Mouse (Mus musculus): ENCODE measurements at regions not wholly inside any gene's neighbourhood (a gene's known extent, or its start where the extent isn't known, plus 50 kb on each side); places are given as distances from the start of the nearest gene placed in this dataset.

- DNase-seq (ENCODE audit: extremely low spot score in 1 of 2, low spot score in 2 of 2), result peak; percentile 82 to 93
These were observed 86.9 kb downstream of the Bdh1 start for GRCm38 (mm10) chr16:31508981-31509380.

GRCm38 (mm10) chr16:31510097-31510496, 88.0 kb downstream of the Bdh1 start:
- DNase-seq (ENCODE audit: extremely low spot score in 1 of 2, low spot score in 2 of 2), result no peak
- intact Hi-C loops (cut with DNase I), result no loop called here

More at GRCm38 (mm10) chr16:31508981-31509380, 86.9 kb downstream of the Bdh1 start:
- intact Hi-C loops (cut with DNase I), result no loop called here

DNA sequence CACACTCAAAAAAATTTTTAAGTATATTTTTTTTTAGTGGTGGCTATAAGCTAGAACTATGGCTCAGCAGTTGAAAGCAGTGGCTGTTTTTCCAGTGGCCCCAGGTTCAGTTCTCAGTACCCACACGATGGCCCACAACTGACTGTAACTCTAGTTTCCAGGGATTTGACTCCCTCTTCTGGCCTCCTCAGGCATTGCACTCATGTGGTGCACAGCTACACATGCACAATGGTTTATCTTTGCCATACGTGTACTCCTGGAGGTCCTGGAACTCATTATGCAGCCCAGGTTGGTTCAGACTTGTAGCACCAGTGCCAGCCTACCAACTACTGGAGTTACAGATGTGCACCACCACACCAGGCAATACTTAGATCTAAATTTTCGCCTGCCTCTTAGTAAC, 96.7 kb downstream of the Bdh1 start:
- no peak for DNase-seq (ENCODE audit: extremely low spot score in 1 of 2, low spot score in 2 of 2)
- intact Hi-C loops (cut with DNase I), result no loop called here

GRCm38 (mm10) chr16:31520081-31520480, 98.0 kb downstream of the Bdh1 start:
- no peak for DNase-seq (ENCODE audit: extremely low spot score in 1 of 2, low spot score in 2 of 2)
- intact Hi-C loops (cut with DNase I), result no loop called here

- intact Hi-C loops (cut with DNase I), result no loop called here
These were observed 99.7 kb downstream of the Bdh1 start for GRCm38 (mm10) chr16:31521786-31522185.

GRCm38 (mm10) chr16:31526711-31527344, 104.7 kb downstream of the Bdh1 start:
- intact Hi-C loops (cut with DNase I), result no loop called here
- peak in 1 of 2 experiments; percentile 70 for DNase-seq (ENCODE audit: extremely low spot score in 1 of 2, low spot score in 2 of 2)

More at GRCm38 (mm10) chr16:31521786-31522185, 99.7 kb downstream of the Bdh1 start:
- no peak for DNase-seq (ENCODE audit: extremely low spot score in 1 of 2, low spot score in 2 of 2)

- intact Hi-C loops (cut with DNase I), result no loop called here
- no peak for DNase-seq (ENCODE audit: extremely low spot score in 1 of 2, low spot score in 2 of 2)
These were observed 106.7 kb downstream of the Bdh1 start for GRCm38 (mm10) chr16:31528596-31529283.

DNA sequence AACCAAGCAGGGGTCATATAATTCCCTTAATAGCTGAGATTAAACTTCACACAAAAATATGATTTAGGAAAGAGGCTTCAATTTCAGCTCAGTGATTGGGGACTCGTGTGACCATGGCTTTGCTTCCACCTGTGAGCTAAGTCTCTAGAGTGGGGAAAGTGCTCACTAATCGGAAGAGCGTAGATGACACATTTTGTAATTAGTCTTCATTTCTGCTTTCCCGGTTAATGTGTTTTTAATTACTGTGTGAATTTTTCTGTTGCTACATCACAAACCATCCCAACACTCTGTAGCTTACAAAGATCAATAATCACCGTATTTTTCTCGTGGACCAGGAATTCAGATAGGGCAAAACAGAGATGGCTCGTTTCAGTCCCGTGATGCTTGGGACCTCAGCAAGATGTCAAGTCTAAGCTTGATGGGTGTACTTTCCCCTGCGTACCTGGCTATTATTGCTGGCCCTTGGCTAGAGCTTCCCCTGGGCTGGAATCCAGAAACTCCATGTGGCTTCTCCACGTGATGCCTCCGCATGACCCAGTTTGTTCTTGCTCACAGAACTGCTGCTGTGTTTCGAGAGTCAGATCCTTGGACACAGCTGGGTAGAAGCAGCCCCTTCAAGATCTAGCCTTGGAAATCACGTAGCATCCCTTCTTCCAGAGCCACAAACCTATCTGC, 107.3 kb downstream of the Bdh1 start:
- intact Hi-C loops (cut with DNase I), result no loop called here
- peak in 1 of 2 experiments; percentile 67 for DNase-seq (ENCODE audit: extremely low spot score in 1 of 2, low spot score in 2 of 2)

DNA sequence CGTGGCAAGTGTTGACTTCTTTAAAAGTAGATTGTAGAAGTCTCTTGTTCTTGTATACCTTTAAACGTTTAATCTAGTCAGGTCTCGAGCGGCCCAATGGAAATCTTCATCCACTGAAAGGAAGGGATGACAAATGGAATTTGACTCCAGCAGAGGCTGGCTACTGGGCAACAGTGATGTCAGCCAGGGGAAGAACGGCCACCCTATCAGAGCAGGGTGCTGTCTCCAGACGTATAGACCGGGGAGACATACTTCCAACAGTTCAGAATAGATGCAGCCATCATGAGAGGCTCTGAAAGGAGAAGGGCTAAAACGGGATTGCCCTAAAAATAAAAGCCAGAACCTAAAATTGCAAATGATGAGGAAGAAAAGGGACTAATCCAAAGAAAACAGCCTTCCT, 108.0 kb downstream of the Bdh1 start:
- intact Hi-C loops (cut with DNase I), result no loop called here
- no peak for DNase-seq (ENCODE audit: extremely low spot score in 1 of 2, low spot score in 2 of 2)

DNA sequence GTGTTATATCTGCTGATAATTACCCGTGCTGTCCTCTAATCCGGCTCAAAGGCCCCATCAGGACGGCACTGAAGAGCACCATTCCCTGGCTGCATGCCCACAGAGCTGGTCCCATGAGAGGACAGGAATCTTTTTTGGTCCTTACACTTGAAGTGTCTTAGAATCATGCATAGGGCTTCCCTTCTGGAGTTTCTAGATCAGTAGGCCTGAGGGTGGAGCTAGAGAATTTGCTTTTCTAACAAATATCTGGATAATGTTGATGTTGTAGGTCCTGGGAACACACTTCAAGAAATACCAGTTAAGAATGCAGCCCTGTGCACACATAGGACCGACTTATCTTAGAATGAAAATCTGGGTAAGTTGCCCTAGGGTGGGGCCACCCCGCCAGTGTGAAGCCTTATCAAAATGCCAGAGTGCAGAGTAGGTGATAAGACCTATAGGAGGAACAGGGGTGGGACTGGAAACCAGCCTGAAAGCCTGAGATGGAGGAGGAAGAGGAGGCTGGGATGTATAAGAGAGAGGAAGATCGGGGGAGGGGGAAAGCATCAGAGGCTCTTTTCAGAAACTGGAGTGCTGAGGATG, 111.2 kb downstream of the Bdh1 start:
- DNase-seq (ENCODE audit: extremely low spot score in 1 of 2, low spot score in 2 of 2), result peak in 1 of 2 experiments; percentile 37
- intact Hi-C loops (cut with DNase I), result no loop called here

DNA sequence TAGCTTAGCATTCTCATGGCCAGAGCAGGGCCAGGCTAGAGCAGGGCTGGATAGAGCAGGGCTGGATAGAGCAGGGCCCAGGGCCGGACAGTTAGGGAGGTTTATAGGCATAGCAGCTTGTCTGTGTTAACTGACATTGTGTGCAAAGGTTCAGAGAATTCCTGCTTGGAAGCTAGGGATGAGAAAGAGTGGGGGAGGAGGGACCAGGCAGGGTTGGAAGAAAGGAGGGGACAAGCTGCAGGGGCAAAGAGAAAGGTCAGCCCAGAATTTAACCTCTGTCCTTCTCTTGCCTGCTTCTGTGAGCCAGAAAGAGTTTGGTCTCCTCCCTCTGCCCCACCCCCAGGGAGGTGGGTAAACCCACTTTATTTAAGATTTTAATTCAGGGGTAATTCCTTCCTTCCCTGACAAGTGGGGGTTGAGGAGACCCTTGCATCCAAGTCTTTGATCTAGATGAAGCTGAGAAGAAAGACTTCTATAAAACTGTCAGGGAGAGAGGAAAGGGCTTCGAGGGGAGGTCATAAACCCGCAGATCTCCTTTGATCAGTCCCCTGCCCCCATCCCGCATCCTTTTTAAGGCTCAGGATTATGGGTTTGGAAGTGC, 112.9 kb downstream of the Bdh1 start:
- intact Hi-C loops (cut with DNase I), result no loop called here

DNA sequence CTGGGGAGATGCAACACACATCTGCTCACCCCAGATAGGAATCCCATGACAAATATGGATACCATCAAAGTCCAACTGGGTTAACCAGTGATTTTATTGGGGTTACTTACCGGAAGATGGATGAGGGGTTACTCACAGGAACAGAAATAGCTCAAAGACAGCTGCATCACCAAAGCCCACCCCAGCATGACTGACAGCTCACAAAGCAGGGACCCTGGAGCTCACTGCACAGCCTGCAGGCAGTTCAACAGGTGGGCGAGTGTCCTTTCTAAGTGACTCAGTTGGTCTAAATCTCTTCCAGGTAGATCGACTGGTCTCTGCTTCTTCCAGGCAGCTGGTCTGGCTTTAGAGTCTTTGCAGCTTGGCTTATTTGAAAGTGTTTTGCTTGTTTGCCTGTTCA, 114.2 kb downstream of the Bdh1 start:
- intact Hi-C loops (cut with DNase I), result no loop called here
- DNase-seq (ENCODE audit: extremely low spot score in 1 of 2, low spot score in 2 of 2), result no peak

More for the DNA sequence above, 112.9 kb downstream of the Bdh1 start:
- no peak for DNase-seq (ENCODE audit: extremely low spot score in 1 of 2, low spot score in 2 of 2)

DNA sequence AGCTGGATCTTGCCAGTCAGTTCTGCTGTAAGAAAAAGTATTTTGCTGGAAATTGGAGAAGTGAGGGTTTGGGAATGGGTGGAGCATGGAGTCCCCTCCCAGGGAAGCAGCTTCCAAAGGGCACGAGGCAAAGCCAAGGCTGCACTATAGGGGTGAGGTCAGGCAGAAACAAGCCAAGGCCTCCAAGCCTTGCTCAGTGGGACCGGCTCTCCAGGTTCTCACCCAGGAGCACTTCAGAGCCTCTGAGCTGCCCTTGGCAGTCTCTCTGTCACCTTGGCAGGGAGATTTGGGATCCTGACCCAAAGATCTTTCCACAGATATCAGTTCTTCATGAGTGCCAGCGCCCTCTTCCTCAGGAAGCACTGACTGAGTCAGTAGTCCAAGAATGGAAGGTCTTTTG, 116.5 kb downstream of the Bdh1 start:
- intact Hi-C loops (cut with DNase I), result no loop called here

DNA sequence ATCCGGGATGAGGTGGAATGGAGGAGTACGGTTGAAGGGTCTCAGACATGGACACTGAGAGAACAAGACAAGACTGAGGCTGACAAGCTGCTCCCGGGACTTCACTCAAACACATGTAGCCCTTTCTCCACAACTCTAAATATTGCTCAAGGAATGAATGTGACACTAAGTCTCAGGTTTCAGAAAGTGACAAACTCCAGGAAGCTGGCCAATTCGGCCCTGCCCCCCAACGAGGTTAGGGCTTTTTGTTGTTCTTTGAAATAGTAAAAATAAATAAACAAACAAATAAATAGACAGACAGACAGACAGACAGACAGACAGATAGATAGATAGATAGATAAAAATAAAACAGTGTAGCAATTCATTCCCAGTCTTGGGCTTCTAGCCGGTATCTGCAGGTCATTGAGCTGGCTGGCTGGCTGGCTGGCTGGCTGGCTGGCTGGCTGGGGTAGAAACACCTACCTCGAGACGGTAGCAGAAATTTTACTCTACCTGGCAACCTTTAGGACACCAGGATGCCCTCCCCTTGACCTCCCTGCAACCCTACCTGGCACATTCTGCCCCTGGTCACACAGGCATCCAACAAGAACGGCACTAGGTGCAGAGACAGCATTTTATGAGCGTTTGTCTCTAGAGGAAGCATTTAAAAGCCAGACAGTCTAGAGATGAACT, 119.6 kb upstream of the Dlg1 start:
- no peak for DNase-seq (ENCODE audit: extremely low spot score in 1 of 2, low spot score in 2 of 2)
- intact Hi-C loops (cut with DNase I), result no loop called here

More for the DNA sequence above, 116.5 kb downstream of the Bdh1 start:
- DNase-seq (ENCODE audit: extremely low spot score in 1 of 2, low spot score in 2 of 2), result no peak

GRCm38 (mm10) chr16:31546062-31546827, 117.0 kb upstream of the Dlg1 start:
- no peak for DNase-seq (ENCODE audit: extremely low spot score in 1 of 2, low spot score in 2 of 2)
- intact Hi-C loops (cut with DNase I), result no loop called here

DNA sequence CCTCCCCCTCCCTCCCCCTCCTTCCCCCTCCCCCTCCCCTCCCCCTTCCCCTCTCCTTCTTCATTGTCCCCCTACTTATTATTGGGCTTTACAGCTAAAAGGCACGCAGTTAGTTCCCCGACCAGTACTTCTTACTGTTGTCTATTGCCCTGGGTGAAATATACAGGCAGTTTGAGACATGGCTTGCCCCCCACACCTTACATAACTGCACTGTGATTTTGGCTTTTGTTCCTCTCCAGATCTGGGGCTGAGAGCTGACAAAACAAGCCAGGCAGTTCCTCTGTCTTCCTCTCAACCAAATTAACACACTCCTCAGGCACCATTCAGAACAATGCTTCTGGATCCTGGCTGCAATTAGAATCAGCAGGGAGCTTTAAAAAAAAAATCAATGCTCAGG, 116.4 kb upstream of the Dlg1 start:
- DNase-seq (ENCODE audit: extremely low spot score in 1 of 2, low spot score in 2 of 2), result no peak
- intact Hi-C loops (cut with DNase I), result no loop called here

GRCm38 (mm10) chr16:31547391-31547790, 115.9 kb upstream of the Dlg1 start:
- DNase-seq (ENCODE audit: extremely low spot score in 1 of 2, low spot score in 2 of 2), result no peak
- intact Hi-C loops (cut with DNase I), result no loop called here

DNA sequence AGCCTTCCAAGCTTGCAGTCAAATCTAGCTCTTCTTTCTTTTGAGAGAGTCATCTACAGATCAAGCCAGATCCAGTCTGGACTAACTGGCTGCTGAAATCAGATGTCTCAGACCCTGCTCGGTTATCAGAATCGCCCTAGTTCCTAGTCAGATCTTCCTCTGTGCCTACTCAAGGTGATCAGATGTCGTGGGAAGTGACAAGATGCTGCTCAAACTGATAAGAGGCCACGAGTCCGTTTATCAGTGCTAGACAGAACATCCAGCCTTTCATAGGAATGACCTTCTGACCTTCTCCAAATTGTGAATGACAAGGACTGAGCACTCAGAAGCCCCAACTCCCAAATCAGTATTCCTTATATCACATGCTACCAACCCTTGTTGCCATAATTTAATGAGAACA, 113.3 kb upstream of the Dlg1 start:
- intact Hi-C loops (cut with DNase I), result no loop called here
- no peak for DNase-seq (ENCODE audit: extremely low spot score in 1 of 2, low spot score in 2 of 2)

Data from left cerebral cortex, postnatal 10 days (tissue).